Mouse (Mus musculus) brain, embryonic 14.5 days (tissue): ENCODE results near the gene Plekhg3.

ENCODE experiments used
- CTCF ChIP-seq: fragments of 200-500 bp; IDR thresholded peaks from 2 replicates; pipeline ENCODE4 v1.5.1; 2012; ENCODE audit warnings: inconsistent platforms, mild to moderate bottlenecking, moderate library complexity, borderline replicate concordance; ENCODE audit not compliant: insufficient read depth, insufficient read length; ENCODE audit errors: extremely low read depth
- POLR2A ChIP-seq: fragments of 200-500 bp; IDR thresholded peaks from 2 replicates; pipeline ENCODE4 v1.6.1; 2012; ENCODE audit warnings: mild to moderate bottlenecking, inconsistent platforms, borderline replicate concordance; ENCODE audit not compliant: poor library complexity, insufficient read depth, insufficient read length, severe bottlenecking; ENCODE audit errors: extremely low read depth

- TF ChIP-seq CTCF (no peak), POLR2A (no peak)
These were observed 4.8 kb downstream of the Plekhg3 start for GRCm38 (mm10) chr12:76535471-76535900.
